Mouse (Mus musculus) lung, postnatal 0 days (tissue): ENCODE data around the gene Gm20481.

ENCODE experiments used
- CTCF ChIP-seq: IDR thresholded peaks from 2 replicates; pipeline ENCODE4 v1.5.1; 2016; ENCODE audit warnings: antibody characterized with exemption, mild to moderate bottlenecking
- EP300 ChIP-seq: IDR thresholded peaks from 2 replicates; pipeline ENCODE4 v1.6.1; 2016; ENCODE audit warnings: antibody characterized with exemption, mild to moderate bottlenecking, control low read depth

- TF ChIP-seq CTCF (no peak), EP300 (no peak)
Observed at GRCm38 (mm10) chr17:34927306-34928019, 42.2 kb upstream of the Gm20481 start.
